Mouse (Mus musculus): Measurements from ENCODE around the gene Clip4.

- TF ChIP-seq CTCF (IDR thresholded peaks at IDR 0.05; ENCODE audit: control insufficient read depth, insufficient read depth, insufficient replicate concordance, low read depth, low read length): no peak
- TF ChIP-seq POLR2A (IDR thresholded peaks at IDR 0.05; ENCODE audit: control insufficient read depth, low read depth, low read length): no peak
Observed at GRCm38 (mm10) chr17:71870641-71871040, 102.4 kb downstream of the Clip4 start.
